Mouse (Mus musculus) hindbrain, postnatal 0 days (tissue): ENCODE results near the gene Gm40193. TPM values are rescaled to one million over a fixed set of nuclear protein-coding genes. Genes with fewer than 3 reads are reported as not detected.
"Not testable (repeated sequence)": the region's sequence is repeated elsewhere in the genome, so short reads cannot be mapped to it uniquely, and the experiment has no call there.

Experiments used
- ATAC-seq: fragments of 200-750 bp; cut with Nextera tagmentation; 2 replicates; pipeline ENCODE4 v1.8.0; 2017; ENCODE audit warnings: mild to moderate bottlenecking, moderate TSS enrichment, moderate library complexity
- DNase-seq: peaks from one replicate; pipeline ENCODE4 v3.0.0-alpha.2; 2015; ENCODE audit warnings: low spot score
- H3K27ac ChIP-seq: fragments of 300-500 bp; sonication (generic); 2 replicates; pipeline ENCODE4 v1.5.1; 2014; ENCODE audit warnings: mild to moderate bottlenecking
- H3K27me3 ChIP-seq: fragments of 300-500 bp; sonication (generic); 2 replicates; pipeline ENCODE4 v1.6.1; 2014; ENCODE audit warnings: low read length, mixed read lengths; ENCODE audit not compliant: insufficient read depth
- H3K36me3 ChIP-seq: fragments of 300-500 bp; sonication (generic); 2 replicates; pipeline ENCODE4 v1.6.1; 2014; ENCODE audit warnings: low read length, mixed read lengths; ENCODE audit not compliant: insufficient read depth
- H3K4me1 ChIP-seq: fragments of 300-500 bp; sonication (generic); 2 replicates; pipeline ENCODE4 v1.6.1; 2014; ENCODE audit warnings: antibody characterized with exemption, low read length, mixed read lengths; ENCODE audit not compliant: insufficient read depth
- H3K4me2 ChIP-seq: fragments of 300-500 bp; sonication (generic); 2 replicates; pipeline ENCODE4 v1.6.1; 2014; ENCODE audit warnings: low read depth, mild to moderate bottlenecking, low read length, moderate library complexity, mixed read lengths
- H3K4me3 ChIP-seq: fragments of 300-500 bp; sonication (generic); 2 replicates; pipeline ENCODE4 v1.5.1; 2014; ENCODE audit warnings: low read length
- H3K9ac ChIP-seq: fragments of 300-500 bp; sonication (generic); replicated peaks from 2 replicates; pipeline ENCODE4 v1.6.1; 2014; ENCODE audit warnings: mild to moderate bottlenecking, low read length, moderate library complexity, mixed read lengths
- H3K9me3 ChIP-seq: fragments of 300-500 bp; sonication (generic); 2 replicates; pipeline ENCODE4 v1.6.1; 2016; ENCODE audit warnings: low read length, mixed read lengths
- CTCF ChIP-seq: IDR thresholded peaks from 2 replicates; pipeline ENCODE4 v1.5.1; 2016; ENCODE audit warnings: antibody characterized with exemption, control low read depth, low read depth
- WGBS: fragments of 180-500 bp; shearing (Covaris S2); extraction: QIAGEN DNeasy Blood & Tissue Kit; methylation state at CpG from one replicate; pipeline ENCODE4 v1.1.7; 2014; 5-methylcytosine and 5-hydroxymethylcytosine counted together
- polyA plus RNA-seq: library from polyadenylated mRNA; unstranded; fragments of >200 nt; fragmentation: Nextera tagmentation; extraction: Ambion mirVana; gene quantifications from 2 replicates; pipeline ENCODE4 v1.2.1, GENCODE M21; 2015
- total RNA-seq: library from RNA; depleted of rRNA; stranded (reverse); fragments of >200 nt; gene quantifications from 2 replicates; pipeline ENCODE4 v1.2.3, GENCODE M21; 2014

The Gm40193 gene
- total and polyA plus RNA-seq, 2 experiments from 2014 or later: not detected

DNA sequence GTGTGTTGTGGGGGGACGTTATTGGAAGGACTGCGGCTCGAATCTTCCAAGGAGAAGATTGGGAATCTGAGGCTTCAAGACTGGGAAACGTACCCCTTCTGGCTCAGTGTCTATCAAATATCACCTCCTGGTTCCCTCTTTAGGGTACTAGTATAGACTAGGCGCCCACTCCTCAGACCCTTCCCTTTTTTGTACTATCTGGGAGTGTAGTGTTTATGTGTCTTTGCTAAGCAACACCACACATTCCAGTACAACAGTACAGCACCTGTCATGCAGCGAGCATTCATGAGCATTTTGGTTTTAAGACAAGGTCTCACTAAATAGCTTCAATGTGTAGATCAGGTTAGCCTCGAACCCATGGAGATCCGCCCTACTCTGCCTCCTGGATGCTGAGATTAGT, 18.8 kb upstream of the Gm40193 start:
- no peaks in the 10 kb centered on the region for H3K4me1 ChIP-seq
- 88% methylated on average over 8 of the region's 8 CpGs for WGBS
- no peak overlapping the region for H3K4me3 ChIP-seq

DNA sequence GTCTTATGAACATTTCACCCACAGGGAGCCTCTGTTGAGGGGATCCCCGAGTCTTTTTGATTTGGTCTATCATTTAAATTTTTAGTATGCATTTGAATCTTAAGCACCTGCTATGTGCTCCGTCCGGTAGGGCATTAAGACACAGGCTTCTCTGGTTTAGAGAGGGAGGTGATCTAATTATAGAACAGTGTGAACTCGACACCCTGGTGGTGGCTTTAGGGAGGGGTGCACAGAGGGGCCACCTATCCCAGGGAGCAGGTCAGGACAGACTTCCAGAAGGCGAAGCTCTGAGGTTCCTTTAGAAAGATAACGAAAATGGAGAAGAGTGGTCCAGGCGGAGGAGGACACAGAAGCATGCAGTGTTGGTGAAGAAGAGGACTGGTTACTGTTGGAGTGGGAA, 11.8 kb upstream of the Gm40193 start:
- DNase-seq: no peak
- WGBS: 75% methylated on average over 7 of the region's 7 CpGs
- H3K4me1 ChIP-seq: no peaks in the 10 kb centered on the region
- H3K27me3 ChIP-seq: no peaks in the 10 kb centered on the region
- H3K4me3 ChIP-seq: no peak overlapping the region
- H3K4me2 ChIP-seq: no peak overlapping the region
- H3K9me3 ChIP-seq: no peaks in the 10 kb centered on the region
- no peak overlapping the region for H3K27ac ChIP-seq
- no peak for ATAC-seq
- no peak overlapping the region for H3K9ac ChIP-seq
- H3K36me3 ChIP-seq: no peaks in the 10 kb centered on the region
- no peak for TF ChIP-seq CTCF

More for the DNA sequence above, 18.8 kb upstream of the Gm40193 start:
- Histone ChIP-seq H3K9ac (no peak overlapping the region), H3K4me2 (no peak overlapping the region), H3K27me3 (no peaks in the 10 kb centered on the region), H3K27ac (no peak overlapping the region), H3K9me3 (no peaks in the 10 kb centered on the region), H3K36me3 (no peaks in the 10 kb centered on the region; the same call in 1 of the 2 replicates)
- no peak for DNase-seq
- TF ChIP-seq CTCF: no peak
- no peak for ATAC-seq

GRCm38 (mm10) chr11:70541415-70541814, 8.7 kb upstream of the Gm40193 start:
- H3K4me2 ChIP-seq: peak overlapping the region; percentile 78
- H3K4me1 ChIP-seq: no peaks in the 10 kb centered on the region
- H3K27ac ChIP-seq: peak overlapping the region; percentile 45
- no peaks in the 10 kb centered on the region for H3K36me3 ChIP-seq
- ATAC-seq: peak; percentile 61; the same call in 1 of the 2 replicates
- H3K9ac ChIP-seq: peak overlapping the region; percentile 70; the same call in 1 of the 2 replicates
- no peaks in the 10 kb centered on the region for H3K9me3 ChIP-seq
- TF ChIP-seq CTCF: no peak
- H3K27me3 ChIP-seq: no peaks in the 10 kb centered on the region
- 48% methylated on average over 5 of the region's 5 CpGs for WGBS
- DNase-seq: peak; percentile 65
- peak overlapping the region; percentile 63; the same call in 1 of the 2 replicates for H3K4me3 ChIP-seq

- WGBS: 88% methylated on average over 7 of the region's 7 CpGs
- Histone ChIP-seq H3K4me3 (peak overlapping the region; percentile 63), H3K27me3 (no peaks in the 10 kb centered on the region), H3K4me2 (peak overlapping the region; percentile 78), H3K36me3 (no peaks in the 10 kb centered on the region), H3K9me3 (no peaks in the 10 kb centered on the region), H3K4me1 (no peaks in the 10 kb centered on the region), H3K27ac (peak overlapping the region; percentile 36; the same call in 1 of the 2 replicates), H3K9ac (peak overlapping the region; percentile 70)
- ATAC-seq: no peak
- DNase-seq: no peak
- TF ChIP-seq CTCF: no peak
Observed at GRCm38 (mm10) chr11:70540928-70541327, 8.2 kb upstream of the Gm40193 start.

- Histone ChIP-seq H3K4me3 (peak within 1 kb of the TSS; percentile 63), H3K4me2 (peak within 1 kb of the TSS; percentile 78), H3K27ac (peak within 1 kb of the TSS; percentile 67), H3K9ac (peak within 1 kb of the TSS; percentile 70), H3K36me3 (no peaks in the 10 kb centered on the region), H3K27me3 (no peaks in the 10 kb centered on the region), H3K4me1 (no peaks in the 10 kb centered on the region), H3K9me3 (no peaks in the 10 kb centered on the region)
- ATAC-seq: peak; percentile 93
- TF ChIP-seq CTCF: peak; percentile 64
- peak; percentile 92 for DNase-seq
- WGBS: under 1% methylated on average over 60 of the region's 65 CpGs
Observed at GRCm38 (mm10) chr11:70539877-70540587, 7.3 kb upstream of the Gm40193 start, which contains the start of gene Pld2. Pld2 (plus strand) TSS chr11:70540064.

GRCm38 (mm10) chr11:70539423-70539822, 6.7 kb upstream of the Gm40193 start:
- H3K9me3 ChIP-seq: no peaks in the 10 kb centered on the region
- H3K36me3 ChIP-seq: no peaks in the 10 kb centered on the region
- H3K27ac ChIP-seq: peak overlapping the region; percentile 67; the same call in 1 of the 2 replicates
- ATAC-seq (no peak), DNase-seq (no peak)
- no peak for TF ChIP-seq CTCF
- peak overlapping the region; percentile 70 for H3K9ac ChIP-seq
- H3K4me2 ChIP-seq: peak overlapping the region; percentile 78
- H3K4me1 ChIP-seq: no peaks in the 10 kb centered on the region
- no peaks in the 10 kb centered on the region for H3K27me3 ChIP-seq
- WGBS: 15% methylated on average over 9 of the region's 9 CpGs
- peak overlapping the region; percentile 63 for H3K4me3 ChIP-seq

- H3K9ac ChIP-seq, H3K27me3 ChIP-seq, ATAC-seq, H3K4me3 ChIP-seq, H3K9me3 ChIP-seq, H3K4me1 ChIP-seq, DNase-seq, H3K4me2 ChIP-seq, H3K27ac ChIP-seq: not testable (repeated sequence)
- 73% methylated on average over 2 of the region's 2 CpGs for WGBS
- H3K36me3 ChIP-seq: peaks cover 11% of the 10 kb centered on the region; the same call in 1 of the 2 replicates
- 0 out of 2 replicates have a peak, but pooled peaks have one; percentile 6 for TF ChIP-seq CTCF
Observed at GRCm38 (mm10) chr11:70531065-70531464, 1.7 kb downstream of the Gm40193 start.
